ENCODE assay signal across 20 mouse cellular contexts in genomic region chr2:12746856-12747255, GRCm38 (mm10).
DNase-seq lines count a peak whose midpoint lies in the region; ATAC-seq and TF ChIP-seq lines count a peak whose summit lies in the region.
"Had no signal": no experiment of that assay in that cellular context is flagged by ENCODE, and none has a peak within 500 bp of the region (broad histone marks: within the 10 kb centered on the region; RNA-seq: fewer than 3 reads in every experiment).

No protein-coding gene starts in this region.

- WGBS in midbrain, postnatal 0 days, result 56% methylated on average over 1 of the region's 1 CpGs
- WGBS in midbrain, embryonic 16.5 days, result 73% methylated on average over 1 of the region's 1 CpGs

- H3K36me3 ChIP-seq in midbrain, postnatal 0 days (ENCODE audit: insufficient read depth, low read length), result no peaks in the 10 kb centered on the region
- H3K36me3 ChIP-seq in midbrain, embryonic 16.5 days (ENCODE audit: control insufficient read depth, insufficient read depth, low read length), result no peaks in the 10 kb centered on the region
- H3K36me3 ChIP-seq: forebrain, embryonic 12.5 days; limb, embryonic 15.5 days had no signal

- H3K4me1 ChIP-seq in midbrain, postnatal 0 days (ENCODE audit: insufficient read depth, low read length), result no peaks in the 10 kb centered on the region
- no peaks in the 10 kb centered on the region for H3K4me1 ChIP-seq in midbrain, embryonic 16.5 days (ENCODE audit: control insufficient read depth, insufficient read depth, low read length)
- H3K4me1 ChIP-seq: forebrain, embryonic 12.5 days; limb, embryonic 15.5 days; megakaryocyte, embryonic 14.5 days had no signal

- peak overlapping the region; percentile 75; the same call in 1 of the 2 replicates for H3K27ac ChIP-seq in gastrocnemius, adult 2 months
- H3K27ac ChIP-seq in midbrain, postnatal 0 days (ENCODE audit: low read depth, low read length), result no peak overlapping the region
- no peak overlapping the region for H3K27ac ChIP-seq in midbrain, embryonic 16.5 days (ENCODE audit: low read length)
- H3K27ac ChIP-seq: forebrain, embryonic 12.5 days; limb, embryonic 15.5 days had no signal

- no peak overlapping the region for H3K4me2 ChIP-seq in midbrain, postnatal 0 days (ENCODE audit: low read depth, low read length, poor library complexity, severe bottlenecking)
- H3K4me2 ChIP-seq in midbrain, embryonic 16.5 days (ENCODE audit: low read length), result no peak overlapping the region
- H3K4me2 ChIP-seq: forebrain, embryonic 12.5 days; limb, embryonic 15.5 days had no signal

- no peak overlapping the region for H3K4me3 ChIP-seq in gastrocnemius, adult 2 months
- no peak overlapping the region for H3K4me3 ChIP-seq in midbrain, postnatal 0 days (ENCODE audit: low read depth, low read length)
- no peak overlapping the region for H3K4me3 ChIP-seq in midbrain, embryonic 16.5 days (ENCODE audit: low read depth, low read length)
- H3K4me3 ChIP-seq: forebrain, embryonic 12.5 days; limb, embryonic 15.5 days; megakaryocyte, embryonic 14.5 days had no signal

- intact Hi-C loops in gastrocnemius, adult 2 months (cut with DNase I), result no loop called here
- intact Hi-C loops in gastrocnemius, postnatal 36 days (cut with DNase I), result no loop called here
- intact Hi-C loops in left cerebral cortex, postnatal 36 days (cut with DNase I), result no loop called here

- no peak for TF ChIP-seq CTCF in gastrocnemius, adult 2 months (IDR thresholded peaks at IDR 0.05)
- no peak for TF ChIP-seq CTCF in midbrain, postnatal 0 days (IDR thresholded peaks at IDR 0.05)

- DNase-seq in gastrocnemius, adult 2 months, result no peak
- DNase-seq in gastrocnemius, postnatal 36 days, result no peak
- peak; percentile 12 for DNase-seq in midbrain, postnatal 0 days (ENCODE audit: low spot score)
- DNase-seq in left cerebral cortex, postnatal 36 days (ENCODE audit: low spot score in 2 of 2), result peak; percentile 26 to 29
- DNase-seq in kidney, postnatal 25 days, result no peak
- no peak for DNase-seq in adrenal gland, adult 2 months
- DNase-seq in thymus, postnatal 4 days, result no peak
- DNase-seq: cerebellum, adult 11 months; cerebellum, postnatal 25 days; heart, adult 11 months; heart, postnatal 14 days; lung, postnatal 14 days; thymus, adult 18-20 months had no signal

- H3K9ac ChIP-seq in midbrain, postnatal 0 days (replicated peaks; ENCODE audit: low read length, poor library complexity, severe bottlenecking), result no peak overlapping the region
- H3K9ac ChIP-seq in midbrain, embryonic 16.5 days (ENCODE audit: low read depth, low read length), result no peak overlapping the region
- H3K9ac ChIP-seq: forebrain, embryonic 12.5 days; limb, embryonic 15.5 days had no signal

- no peaks in the 10 kb centered on the region for H3K27me3 ChIP-seq in midbrain, postnatal 0 days (ENCODE audit: insufficient read depth, low read length)
- H3K27me3 ChIP-seq in midbrain, embryonic 16.5 days (ENCODE audit: control insufficient read depth, insufficient read depth, low read depth, low read length), result no peaks in the 10 kb centered on the region
- H3K27me3 ChIP-seq: CH12.LX; forebrain, embryonic 12.5 days; limb, embryonic 15.5 days; megakaryocyte, embryonic 14.5 days had no signal

- H3K9me3 ChIP-seq in midbrain, postnatal 0 days (ENCODE audit: low read length), result no peaks in the 10 kb centered on the region
- H3K9me3 ChIP-seq in midbrain, embryonic 16.5 days (replicated peaks; ENCODE audit: control insufficient read depth, low read length, poor library complexity, severe bottlenecking), result no peaks in the 10 kb centered on the region
- H3K9me3 ChIP-seq: forebrain, embryonic 12.5 days; limb, embryonic 15.5 days; megakaryocyte, embryonic 14.5 days had no signal

- no peak for ATAC-seq in midbrain, postnatal 0 days (ENCODE audit: low FRiP score)
- no peak for ATAC-seq in midbrain, embryonic 16.5 days
- ATAC-seq: hindbrain, embryonic 16.5 days; intestine, postnatal 0 days had no signal

Comparison
In these comparisons a context has a peak if more than half of its experiments do, and no peak if none do; other contexts are left out.
1. DNase-seq: peak in midbrain, postnatal 0 days (single experiment) and left cerebral cortex, postnatal 36 days (2 of 2); none in gastrocnemius, adult 2 months (single experiment), gastrocnemius, postnatal 36 days (0 of 2), kidney, postnatal 25 days (0 of 2), adrenal gland, adult 2 months (single experiment) and thymus, postnatal 4 days (single experiment).